Mouse (Mus musculus) heart, adult 2 months (tissue): ENCODE results near the gene Rmi1.

Experiments used
- CTCF ChIP-seq: fragments of 200-600 bp; IDR thresholded peaks from 2 replicates; pipeline ENCODE4 v1.8.1; 2022; ENCODE audit warnings: antibody characterized with exemption, mild to moderate bottlenecking, moderate library complexity
- POLR2A ChIP-seq: fragments of 200-500 bp; IDR thresholded peaks from 2 replicates; pipeline ENCODE4 v1.6.1; 2011; ENCODE audit warnings: mild to moderate bottlenecking, low read depth, low read length, control low read depth; ENCODE audit not compliant: insufficient read depth

DNA sequence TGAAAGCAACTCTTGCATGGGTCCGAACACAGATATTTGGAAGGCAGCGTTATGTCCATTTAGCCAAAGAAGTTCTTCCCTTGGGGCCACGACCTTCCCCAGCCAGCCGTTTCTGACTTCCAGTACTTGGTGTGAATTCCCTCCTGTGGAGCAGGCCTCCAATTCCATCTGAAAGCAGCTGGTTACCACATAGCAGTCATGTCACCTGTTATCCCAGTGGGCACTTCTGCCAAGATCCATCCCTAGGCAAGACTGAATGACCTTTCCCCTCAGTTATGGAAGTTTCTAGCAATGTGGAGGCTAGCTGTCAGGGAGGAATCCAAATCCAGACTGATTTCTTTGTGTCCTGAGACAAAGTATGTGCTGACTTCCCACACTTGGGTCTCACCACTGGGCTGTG lies 19.0 kb downstream of the Rmi1 start:
- no peak for TF ChIP-seq POLR2A
- TF ChIP-seq CTCF = no peak
